Mouse (Mus musculus) embryonic stem cell, embryonic (primary cell): ENCODE measurements around the gene Ociad2.

Experiments
- CTCF ChIA-PET, 4 experiments: fragments of 300-600 bp in 2 of 4; fragments of 350-600 bp in 2 of 4; sonication (Branson Sonifier 250); formaldehyde crosslinking; loops; one replicate each; lab custom pipeline; 2022; ENCODE audit warnings: inconsistent platforms in 2 of 4; lab: Charles Lee
- POLR2A ChIA-PET, 4 experiments: fragments of 300-600 bp in 2 of 4; fragments of 350-600 bp in 2 of 4; sonication (Branson Sonifier 250); formaldehyde crosslinking; loops; one replicate each; lab custom pipeline; 2022; ENCODE audit warnings: antibody characterized with exemption in 4 of 4, inconsistent platforms in 1 of 4; lab: Charles Lee

The Ociad2 gene

GRCm38 (mm10) chr5:73337961-73338831 is 2.6 kb downstream of the Ociad2 start:
- ChIA-PET POLR2A (interaction anchor here (0.5 to 1.9 kb wide), 23 partner anchors 9 to 282 kb away, joined by 3 to 8 read pairs (median 3); no protein-coding TSS in a partner anchor), CTCF (interaction anchor here (0.6 to 1.0 kb wide), 8 partner anchors 9 to 57 kb away, joined by 3 to 6 read pairs (median 4); no protein-coding TSS in a partner anchor)

- ChIA-PET CTCF (interaction anchor here in 1 of 4 experiments (0.6 kb wide), 1 partner anchor 1097 kb away, joined by 7 read pairs; no protein-coding TSS in a partner anchor), POLR2A (interaction anchor here in 1 of 4 experiments (0.6 to 1.9 kb wide), 3 partner anchors 32 to 277 kb away, joined by 3 to 5 read pairs (median 4); no protein-coding TSS in a partner anchor)
Measured at GRCm38 (mm10) chr5:73336448-73336847, 4.4 kb downstream of the Ociad2 start.

- CTCF ChIA-PET = no interaction called here
- POLR2A ChIA-PET = interaction anchor here in 1 of 4 experiments (0.6 to 0.9 kb wide), 2 partner anchors 19 to 47 kb away, joined by 3 to 4 read pairs; no protein-coding TSS in a partner anchor
Measured at GRCm38 (mm10) chr5:73331002-73331401, 9.8 kb downstream of the Ociad2 start.

GRCm38 (mm10) chr5:73324526-73325170 is 16.2 kb downstream of the Ociad2 start:
- POLR2A ChIA-PET = interaction anchor here in 3 of 4 experiments (0.6 to 2.5 kb wide), 9 partner anchors 9 to 647 kb away, joined by 3 to 7 read pairs (median 3); partner anchors contain the start of gene Fryl (in 1 of the 3)
- CTCF ChIA-PET = interaction anchor here in 2 of 4 experiments (0.6 to 2.3 kb wide), 3 partner anchors 55 to 417 kb away, joined by 3 to 10 read pairs (median 8); no protein-coding TSS in a partner anchor

GRCm38 (mm10) chr5:73323602-73324001 is 17.2 kb downstream of the Ociad2 start:
- ChIA-PET CTCF (interaction anchor here in 3 of 4 experiments (1.0 to 2.3 kb wide), 5 partner anchors 56 to 267 kb away, joined by 3 to 10 read pairs (median 5); no protein-coding TSS in a partner anchor), POLR2A (interaction anchor here in 2 of 4 experiments (0.7 to 2.5 kb wide), 8 partner anchors 9 to 67 kb away, joined by 3 to 7 read pairs (median 3); partner anchors contain the start of gene Fryl (in 1 of the 2))

- POLR2A ChIA-PET = interaction anchor here in 1 of 4 experiments (1.4 to 1.7 kb wide), 2 partner anchors 21 to 52 kb away, joined by 3 to 4 read pairs; no protein-coding TSS in a partner anchor
- CTCF ChIA-PET = interaction anchor here in 2 of 4 experiments (1.2 to 2.3 kb wide), 3 partner anchors 58 to 60 kb away, joined by 4 to 8 read pairs (median 5); no protein-coding TSS in a partner anchor
Measured at GRCm38 (mm10) chr5:73322684-73323083, 18.1 kb downstream of the Ociad2 start.

GRCm38 (mm10) chr5:73319306-73319705 is 21.5 kb downstream of the Ociad2 start:
- POLR2A ChIA-PET = interaction anchor here in 1 of 4 experiments (1.0 kb wide), 1 partner anchor 63 kb away, joined by 3 read pairs; no protein-coding TSS in a partner anchor

GRCm38 (mm10) chr5:73314654-73315053 is 26.2 kb downstream of the Ociad2 start:
- ChIA-PET CTCF (interaction anchor here in 1 of 4 experiments (0.9 to 1.4 kb wide), 2 partner anchors 65 to 68 kb away, joined by 5 read pairs; no protein-coding TSS in a partner anchor), POLR2A (interaction anchor here in 2 of 4 experiments (1.0 to 3.1 kb wide), 12 partner anchors 10 to 176 kb away, joined by 3 to 11 read pairs (median 5); partner anchors contain the start of gene Ociad1 (in 2 of the 2))

More at GRCm38 (mm10) chr5:73319306-73319705, 21.5 kb downstream of the Ociad2 start:
- CTCF ChIA-PET = interaction anchor here in 2 of 4 experiments (1.1 to 3.0 kb wide), 3 partner anchors 61 to 64 kb away, joined by 4 to 20 read pairs (median 8); no protein-coding TSS in a partner anchor

- POLR2A ChIA-PET = interaction anchor here in 3 of 4 experiments (0.5 to 3.1 kb wide), 11 partner anchors 11 to 177 kb away, joined by 3 to 11 read pairs (median 3); partner anchors contain the start of gene Ociad1 (in 2 of the 3)
- CTCF ChIA-PET = interaction anchor here in 1 of 4 experiments (0.9 to 1.4 kb wide), 2 partner anchors 66 to 69 kb away, joined by 5 read pairs; no protein-coding TSS in a partner anchor
Measured at GRCm38 (mm10) chr5:73313591-73313990, 27.2 kb downstream of the Ociad2 start.

GRCm38 (mm10) chr5:73311458-73311857 is 29.4 kb downstream of the Ociad2 start:
- ChIA-PET CTCF (interaction anchor here in 3 of 4 experiments (1.1 to 2.3 kb wide), 5 partner anchors 68 to 240 kb away, joined by 3 to 7 read pairs (median 6); no protein-coding TSS in a partner anchor), POLR2A (interaction anchor here in 3 of 4 experiments (0.5 to 1.8 kb wide), 11 partner anchors 12 to 120 kb away, joined by 3 to 9 read pairs (median 3); partner anchors contain the start of gene Ociad1 (in 1 of the 3))

GRCm38 (mm10) chr5:73310401-73310800 is 30.4 kb downstream of the Ociad2 start:
- ChIA-PET POLR2A (interaction anchor here in 1 of 4 experiments (0.5 to 2.4 kb wide), 2 partner anchors 50 to 239 kb away, joined by 3 to 6 read pairs; no protein-coding TSS in a partner anchor), CTCF (no interaction called here)

GRCm38 (mm10) chr5:73309496-73309895 is 31.3 kb downstream of the Ociad2 start:
- CTCF ChIA-PET = interaction anchor here in 1 of 4 experiments (0.6 kb wide), 1 partner anchor 253 kb away, joined by 3 read pairs; no protein-coding TSS in a partner anchor
- POLR2A ChIA-PET = interaction anchor here in 2 of 4 experiments (0.8 to 2.4 kb wide), 4 partner anchors 12 to 53 kb away, joined by 3 to 6 read pairs (median 4); partner anchors contain the start of genes Fryl (in 1 of the 2) and Ociad1 (in 1 of the 2)

GRCm38 (mm10) chr5:73307297-73307696 is 33.5 kb downstream of the Ociad2 start:
- ChIA-PET CTCF (interaction anchor here in 1 of 4 experiments (1.0 kb wide), 1 partner anchor 251 kb away, joined by 3 read pairs; no protein-coding TSS in a partner anchor), POLR2A (interaction anchor here in 1 of 4 experiments (1.1 kb wide), 1 partner anchor 105 kb away, joined by 3 read pairs; no protein-coding TSS in a partner anchor)

- ChIA-PET POLR2A (interaction anchor here in 1 of 4 experiments (1.0 kb wide), 1 partner anchor 13 kb away, joined by 3 read pairs; no protein-coding TSS in a partner anchor), CTCF (no interaction called here)
Measured at GRCm38 (mm10) chr5:73306486-73306885, 34.3 kb downstream of the Ociad2 start.

GRCm38 (mm10) chr5:73304507-73304906 is 36.3 kb downstream of the Ociad2 start:
- ChIA-PET POLR2A (interaction anchor here in 3 of 4 experiments (0.9 to 4.3 kb wide), 6 partner anchors 10 to 34 kb away, joined by 3 to 17 read pairs (median 5); partner anchors contain the start of gene Ociad1 (in 2 of the 3)), CTCF (no interaction called here)

- ChIA-PET POLR2A (interaction anchor here (0.9 to 4.3 kb wide), 10 partner anchors 9 to 78 kb away, joined by 3 to 17 read pairs (median 3); partner anchors contain the start of genes Ociad1 (in 2 of the 4) and Fryl (in 1 of the 4)), CTCF (interaction anchor here in 2 of 4 experiments (0.5 to 1.4 kb wide), 3 partner anchors 78 to 1679 kb away, joined by 3 to 4 read pairs (median 4); no protein-coding TSS in a partner anchor)
Measured at GRCm38 (mm10) chr5:73301601-73302307, 39.1 kb downstream of the Ociad2 start.
